Mouse (Mus musculus) heart, adult 2 months (tissue): ENCODE results near the gene E130114P18Rik.

ENCODE experiments used
- CTCF ChIP-seq: fragments of 200-600 bp; IDR thresholded peaks from 2 replicates; pipeline ENCODE4 v1.8.1; 2022; ENCODE audit warnings: antibody characterized with exemption, mild to moderate bottlenecking, moderate library complexity
- EP300 ChIP-seq: fragments of 200-500 bp; IDR thresholded peaks from 2 replicates; pipeline ENCODE4 v1.6.1; 2011; ENCODE audit warnings: low read depth, low read length, control low read depth; ENCODE audit not compliant: insufficient read depth
- POLR2A ChIP-seq: fragments of 200-500 bp; IDR thresholded peaks from 2 replicates; pipeline ENCODE4 v1.6.1; 2011; ENCODE audit warnings: mild to moderate bottlenecking, low read depth, low read length, control low read depth; ENCODE audit not compliant: insufficient read depth

- TF ChIP-seq POLR2A (no peak), CTCF (no peak), EP300 (no peak)
Measured at GRCm38 (mm10) chr4:97780666-97781435, 3.0 kb upstream of the E130114P18Rik start.
